Mouse (Mus musculus): ENCODE results near the gene Klk1b9. TPM values are rescaled to one million over a fixed set of nuclear protein-coding genes. Genes with fewer than 3 reads are reported as not detected.
"Not testable (repeated sequence)": the region's sequence is repeated elsewhere in the genome, so short reads cannot be mapped to it uniquely, and the experiment has no call there.

Gene Klk1b9
- not detected in 2 replicates for polyA plus RNA-seq (2012; rRNA removed)

DNA sequence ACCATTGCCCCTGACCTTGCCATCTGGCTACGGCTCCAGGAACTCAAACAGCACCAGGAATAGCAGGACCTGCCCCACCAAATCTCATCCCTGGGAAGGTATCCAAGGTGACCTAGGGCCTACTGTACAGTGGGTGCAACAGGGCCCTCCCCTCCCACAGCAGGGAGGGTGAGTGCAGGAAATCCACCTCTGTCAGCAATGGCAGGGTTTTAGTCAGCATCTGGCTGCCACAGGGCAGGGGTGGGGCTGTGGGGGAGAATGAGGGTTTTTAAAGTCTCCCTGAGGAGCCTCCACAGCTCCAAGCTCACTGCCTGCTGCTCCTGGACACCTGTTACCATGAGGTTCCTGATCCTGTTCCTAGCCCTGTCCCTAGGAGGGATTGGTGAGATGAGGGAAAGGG lies at the start of gene Klk1b9:
TSS of gene Klk1b9 (plus strand) at position 301 of the 400 bp plus-strand sequence.
- H3K36me3 ChIP-seq (ENCODE audit: control insufficient read depth, insufficient read depth, low read length); H3K27me3 ChIP-seq (ENCODE audit: control insufficient read depth, insufficient read depth, low read length); H3K27ac ChIP-seq (ENCODE audit: insufficient read depth, low read depth, low read length); H3K4me3 ChIP-seq (ENCODE audit: low read depth, low read length); H3K4me1 ChIP-seq (ENCODE audit: control insufficient read depth, insufficient read depth, insufficient read length, low read length): not testable (repeated sequence)
- 59% methylated on average over 1 of the region's 1 CpGs for WGBS

DNA sequence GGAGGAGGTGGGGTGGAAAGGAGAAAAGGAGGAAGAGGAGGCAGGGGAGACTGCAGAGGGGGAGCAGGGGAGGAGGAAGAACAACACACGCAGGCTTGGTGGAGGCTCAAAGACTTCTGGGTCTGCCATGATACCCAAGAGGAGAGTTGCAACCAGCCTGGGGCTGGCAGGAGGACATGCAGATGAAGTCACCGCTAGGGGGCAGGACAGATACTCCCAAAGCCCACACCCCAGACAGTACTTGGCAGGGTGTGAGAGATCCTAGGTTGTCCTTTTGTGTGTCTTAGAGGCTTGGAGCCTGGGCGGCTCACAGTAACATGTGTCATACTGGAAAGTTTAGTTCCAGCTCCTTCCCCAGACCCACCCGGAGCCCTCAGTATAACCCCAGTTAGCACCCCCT lies 47.3 kb upstream of the Klk1b9 start:
- TF ChIP-seq CTCF (IDR thresholded peaks at IDR 0.05; ENCODE audit: extremely low read depth, insufficient read length, insufficient replicate concordance, low read depth, low read length) (peak; percentile 33; the same call in 1 of the 2 replicates), POLR2A (IDR thresholded peaks at IDR 0.05; ENCODE audit: low read depth, low read length) (no peak)
- Histone ChIP-seq H3K27ac (ENCODE audit: insufficient read depth, low read depth, low read length) (no peak overlapping the region), H3K4me1 (ENCODE audit: control insufficient read depth, insufficient read depth, insufficient read length, low read length) (no peaks in the 10 kb centered on the region), H3K36me3 (ENCODE audit: control insufficient read depth, insufficient read depth, low read length) (no peaks in the 10 kb centered on the region), H3K27me3 (ENCODE audit: control insufficient read depth, insufficient read depth, low read length) (no peaks in the 10 kb centered on the region), H3K4me3 (ENCODE audit: low read depth, low read length) (no peak overlapping the region)
- 39% methylated on average over 4 of the region's 4 CpGs for WGBS

DNA sequence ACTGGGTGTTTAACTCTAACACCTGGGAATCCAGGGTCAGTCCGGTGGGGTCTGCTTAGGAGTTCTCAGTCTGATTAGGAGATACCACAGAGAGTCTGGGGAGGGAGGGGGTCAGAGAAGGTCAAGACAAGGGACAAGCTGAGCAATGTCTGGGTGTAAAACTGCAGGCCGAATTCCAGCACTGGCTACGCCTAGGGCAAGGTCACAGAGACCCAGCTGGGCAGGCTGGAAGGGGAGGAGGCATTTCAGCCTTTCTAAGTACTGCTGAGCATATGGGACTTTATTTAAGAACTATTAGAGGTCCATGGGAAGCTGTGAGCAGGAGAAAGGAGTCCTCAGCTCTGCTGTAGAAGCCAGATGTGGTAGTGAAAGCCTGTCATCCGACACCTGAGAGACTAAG lies 43.5 kb upstream of the Klk1b9 start:
- Histone ChIP-seq H3K36me3 (ENCODE audit: control insufficient read depth, insufficient read depth, low read length) (no peaks in the 10 kb centered on the region), H3K4me3 (ENCODE audit: low read depth, low read length) (no peak overlapping the region), H3K27me3 (ENCODE audit: control insufficient read depth, insufficient read depth, low read length) (no peaks in the 10 kb centered on the region), H3K27ac (ENCODE audit: insufficient read depth, low read depth, low read length) (no peak overlapping the region), H3K4me1 (ENCODE audit: control insufficient read depth, insufficient read depth, insufficient read length, low read length) (no peaks in the 10 kb centered on the region)
- 59% methylated on average over 4 of the region's 4 CpGs for WGBS
- TF ChIP-seq CTCF (IDR thresholded peaks at IDR 0.05; ENCODE audit: extremely low read depth, insufficient read length, insufficient replicate concordance, low read depth, low read length) (no peak), POLR2A (IDR thresholded peaks at IDR 0.05; ENCODE audit: low read depth, low read length) (no peak)

DNA sequence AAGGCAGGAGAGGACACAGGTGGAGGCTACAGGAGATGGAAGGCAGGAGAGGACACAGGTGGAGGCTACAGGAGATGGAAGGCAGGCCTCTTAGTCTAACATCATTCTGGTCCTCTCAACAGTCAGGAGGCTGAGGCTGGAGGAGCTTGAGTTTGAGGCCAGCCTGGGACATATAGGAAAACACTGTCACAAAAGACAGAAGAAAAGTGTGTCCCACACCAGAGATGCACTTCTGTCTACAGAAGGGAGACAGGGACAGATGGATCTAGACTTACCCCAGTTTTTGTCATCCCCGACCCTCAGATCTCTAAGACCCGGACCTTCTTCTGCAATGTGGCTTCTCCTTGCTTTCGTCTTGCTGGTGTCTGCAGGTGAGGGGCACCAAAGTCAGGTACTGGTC lies 42.4 kb upstream of the Klk1b9 start, which contains the start of gene Klk15:
TSS of gene Klk15 (plus strand) at position 301 of the 400 bp plus-strand sequence.
- Histone ChIP-seq H3K4me3 (ENCODE audit: low read depth, low read length) (no peak within 1 kb of the TSS), H3K27ac (ENCODE audit: insufficient read depth, low read depth, low read length) (no peak within 1 kb of the TSS)

DNA sequence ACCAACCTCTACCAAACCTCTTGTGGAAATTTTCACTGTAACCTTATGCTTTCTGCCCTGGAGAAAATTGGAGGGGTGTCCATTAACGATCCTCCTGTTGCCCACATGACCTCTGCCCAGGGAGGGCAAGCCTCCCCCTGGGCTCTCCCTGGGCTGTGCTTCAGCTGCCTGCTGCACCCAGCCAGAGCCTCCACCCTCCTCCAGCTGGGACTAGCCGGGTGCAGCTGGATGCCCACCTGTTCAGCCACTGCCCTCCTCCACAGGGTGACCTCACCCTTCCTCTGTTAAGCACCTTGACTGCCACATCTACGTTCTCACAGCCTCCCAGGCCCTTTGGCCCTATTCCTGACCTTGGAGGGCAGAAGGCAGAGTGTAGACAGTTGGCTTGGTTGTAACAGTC lies 41.1 kb upstream of the Klk1b9 start:
- H3K27ac ChIP-seq (ENCODE audit: insufficient read depth, low read depth, low read length), result no peak overlapping the region
- WGBS, result 35% methylated on average over 3 of the region's 3 CpGs
- no peaks in the 10 kb centered on the region for H3K4me1 ChIP-seq (ENCODE audit: control insufficient read depth, insufficient read depth, insufficient read length, low read length)
- no peak overlapping the region for H3K4me3 ChIP-seq (ENCODE audit: low read depth, low read length)
- H3K36me3 ChIP-seq (ENCODE audit: control insufficient read depth, insufficient read depth, low read length), result no peaks in the 10 kb centered on the region
- H3K27me3 ChIP-seq (ENCODE audit: control insufficient read depth, insufficient read depth, low read length), result no peaks in the 10 kb centered on the region
- TF ChIP-seq CTCF (IDR thresholded peaks at IDR 0.05; ENCODE audit: extremely low read depth, insufficient read length, insufficient replicate concordance, low read depth, low read length) (no peak), POLR2A (IDR thresholded peaks at IDR 0.05; ENCODE audit: low read depth, low read length) (no peak)

More for the DNA sequence above, 42.4 kb upstream of the Klk1b9 start, which contains the start of gene Klk15:
- Histone ChIP-seq H3K36me3 (ENCODE audit: control insufficient read depth, insufficient read depth, low read length) (no peaks in the 10 kb centered on the region), H3K27me3 (ENCODE audit: control insufficient read depth, insufficient read depth, low read length) (no peaks in the 10 kb centered on the region), H3K4me1 (ENCODE audit: control insufficient read depth, insufficient read depth, insufficient read length, low read length) (no peaks in the 10 kb centered on the region)
- 89% methylated on average over 3 of the region's 3 CpGs for WGBS
- TF ChIP-seq CTCF (IDR thresholded peaks at IDR 0.05; ENCODE audit: extremely low read depth, insufficient read length, insufficient replicate concordance, low read depth, low read length), result no peak

DNA sequence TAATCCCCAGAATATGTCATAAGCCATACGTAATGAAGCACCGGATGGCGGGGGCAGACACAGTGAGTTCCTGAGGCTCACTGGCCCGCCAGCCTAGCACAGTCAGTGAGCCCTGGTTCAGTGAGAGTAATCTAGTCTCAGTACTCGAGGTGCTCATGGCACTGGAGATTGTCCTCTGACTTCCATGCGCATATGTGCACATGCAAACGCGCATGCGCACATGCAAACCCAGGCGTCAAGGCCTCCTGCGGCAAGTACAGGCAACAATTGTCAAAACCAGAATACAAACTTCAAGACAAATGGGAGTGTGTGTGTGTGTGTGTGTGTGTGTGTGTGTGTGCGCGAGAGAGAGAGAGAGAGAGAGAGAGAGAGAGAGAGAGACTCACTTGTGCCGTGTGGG lies 39.3 kb upstream of the Klk1b9 start:
- WGBS, result 81% methylated on average over 14 of the region's 14 CpGs
- H3K36me3 ChIP-seq (ENCODE audit: control insufficient read depth, insufficient read depth, low read length), result no peaks in the 10 kb centered on the region
- H3K27ac ChIP-seq (ENCODE audit: insufficient read depth, low read depth, low read length), result no peak overlapping the region
- H3K4me3 ChIP-seq (ENCODE audit: low read depth, low read length), result no peak overlapping the region
- no peaks in the 10 kb centered on the region for H3K4me1 ChIP-seq (ENCODE audit: control insufficient read depth, insufficient read depth, insufficient read length, low read length)
- no peak for TF ChIP-seq POLR2A (IDR thresholded peaks at IDR 0.05; ENCODE audit: low read depth, low read length)
- TF ChIP-seq CTCF (IDR thresholded peaks at IDR 0.05; ENCODE audit: extremely low read depth, insufficient read length, insufficient replicate concordance, low read depth, low read length), result no peak
- no peaks in the 10 kb centered on the region for H3K27me3 ChIP-seq (ENCODE audit: control insufficient read depth, insufficient read depth, low read length)

DNA sequence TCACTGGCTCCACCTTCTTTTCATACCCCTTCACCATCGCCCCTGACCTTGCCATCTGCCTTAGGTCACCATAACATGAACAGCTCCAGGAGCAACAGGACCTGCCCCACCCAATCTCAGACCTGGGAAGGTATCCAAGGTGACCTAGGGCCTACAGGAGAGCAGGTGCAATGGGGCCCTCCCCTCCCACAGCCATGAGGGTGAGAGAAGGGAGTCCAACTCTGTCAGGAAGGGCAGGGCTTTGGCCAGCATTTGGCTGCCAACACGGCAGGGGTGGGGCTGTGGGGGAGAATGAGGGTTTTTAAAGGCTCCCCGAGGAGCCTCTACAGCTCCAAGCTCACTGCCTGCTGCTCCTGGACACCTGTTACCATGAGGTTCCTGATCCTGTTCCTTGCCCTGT lies 33.6 kb upstream of the Klk1b9 start:
- not testable (repeated sequence) for H3K27me3 ChIP-seq (ENCODE audit: control insufficient read depth, insufficient read depth, low read length); H3K36me3 ChIP-seq (ENCODE audit: control insufficient read depth, insufficient read depth, low read length); H3K4me1 ChIP-seq (ENCODE audit: control insufficient read depth, insufficient read depth, insufficient read length, low read length); H3K4me3 ChIP-seq (ENCODE audit: low read depth, low read length); H3K27ac ChIP-seq (ENCODE audit: insufficient read depth, low read depth, low read length)
- 27% methylated on average over 3 of the region's 3 CpGs for WGBS

DNA sequence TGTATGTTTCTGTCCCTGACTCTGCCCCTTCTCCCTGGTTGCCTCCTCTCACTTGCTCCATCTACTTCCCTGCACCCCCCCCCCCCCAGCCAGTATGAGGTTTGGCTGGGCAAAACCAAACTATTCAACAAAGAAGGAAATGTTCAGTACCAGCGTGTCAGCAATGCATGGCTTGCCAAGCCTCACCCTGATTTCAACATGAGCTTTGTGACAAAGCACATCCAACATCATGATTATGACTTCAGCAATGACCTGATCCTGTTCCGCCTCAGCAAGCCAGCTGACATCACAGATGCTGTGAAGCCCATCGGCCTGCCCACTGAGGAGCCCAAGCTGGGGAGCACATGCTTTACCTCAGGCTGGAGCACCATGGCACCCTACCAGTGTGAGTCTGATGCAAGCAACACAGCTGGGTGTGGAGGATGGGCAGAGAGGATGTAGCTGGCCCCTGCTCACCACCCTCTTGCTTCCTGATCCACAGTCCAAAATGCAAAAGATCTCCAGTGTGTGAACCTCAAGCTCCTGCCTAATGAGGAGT lies 31.1 kb upstream of the Klk1b9 start:
- TF ChIP-seq POLR2A (IDR thresholded peaks at IDR 0.05; ENCODE audit: low read depth, low read length) (no peak), CTCF (IDR thresholded peaks at IDR 0.05; ENCODE audit: extremely low read depth, insufficient read length, insufficient replicate concordance, low read depth, low read length) (no peak)
- no peaks in the 10 kb centered on the region for H3K36me3 ChIP-seq (ENCODE audit: control insufficient read depth, insufficient read depth, low read length)
- peaks cover 6% of the 10 kb centered on the region; the same call in 1 of the 2 replicates for H3K4me1 ChIP-seq (ENCODE audit: control insufficient read depth, insufficient read depth, insufficient read length, low read length)
- WGBS, result 57% methylated on average over 3 of the region's 3 CpGs
- no peak overlapping the region for H3K4me3 ChIP-seq (ENCODE audit: low read depth, low read length)
- H3K27ac ChIP-seq (ENCODE audit: insufficient read depth, low read depth, low read length), result no peak overlapping the region
- no peaks in the 10 kb centered on the region for H3K27me3 ChIP-seq (ENCODE audit: control insufficient read depth, insufficient read depth, low read length)
